Mouse (Mus musculus) cerebellum, adult 2 months (tissue): ENCODE data around the gene Tnxb.

Experiments
- CTCF ChIP-seq: fragments of 200-500 bp; IDR thresholded peaks from 2 replicates; pipeline ENCODE4 v1.5.1; 2011; ENCODE audit warnings: low read depth, mild to moderate bottlenecking, control low read depth, low read length, moderate library complexity, borderline replicate concordance; ENCODE audit not compliant: insufficient read depth
- POLR2A ChIP-seq: fragments of 200-500 bp; IDR thresholded peaks from 2 replicates; pipeline ENCODE4 v1.6.1; 2011; ENCODE audit warnings: low read length, control low read depth, borderline replicate concordance; ENCODE audit not compliant: insufficient read depth

DNA sequence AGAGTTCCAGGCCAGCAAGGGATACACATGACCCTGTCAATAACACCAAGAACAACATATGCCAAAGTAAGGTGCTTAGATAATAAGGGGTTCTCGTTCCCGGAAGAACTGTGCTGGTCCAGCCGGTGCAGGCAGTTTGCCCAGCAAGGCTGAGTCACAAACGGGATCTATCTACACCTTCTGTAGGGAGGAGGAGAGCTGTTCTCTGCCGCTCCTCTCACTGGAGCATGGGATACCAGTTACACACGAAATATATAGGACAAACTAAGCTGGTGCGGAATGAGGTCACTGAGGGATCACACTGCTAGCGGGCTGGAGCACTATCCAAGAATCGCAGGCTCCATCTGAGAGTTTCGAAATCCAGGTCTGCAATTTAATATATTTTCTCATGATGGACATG is 26.4 kb upstream of the Tnxb start:
- no peak for TF ChIP-seq CTCF
- TF ChIP-seq POLR2A = peak; percentile 35; the same call in 1 of the 2 replicates
